Mouse (Mus musculus) embryonic fibroblast, embryonic 13.5 days (primary cell): ENCODE data around the gene Olfr615.

Source experiments
- CTCF ChIP-seq: IDR thresholded peaks from 2 replicates; pipeline ENCODE4 v1.5.1; 2011; ENCODE audit warnings: mild to moderate bottlenecking, control low read depth, low read length, moderate library complexity, borderline replicate concordance; ENCODE audit not compliant: insufficient read depth
- POLR2A ChIP-seq: IDR thresholded peaks from 2 replicates; pipeline ENCODE4 v1.6.1; 2011; ENCODE audit warnings: low read depth, mild to moderate bottlenecking, control low read depth, low read length, moderate library complexity

DNA sequence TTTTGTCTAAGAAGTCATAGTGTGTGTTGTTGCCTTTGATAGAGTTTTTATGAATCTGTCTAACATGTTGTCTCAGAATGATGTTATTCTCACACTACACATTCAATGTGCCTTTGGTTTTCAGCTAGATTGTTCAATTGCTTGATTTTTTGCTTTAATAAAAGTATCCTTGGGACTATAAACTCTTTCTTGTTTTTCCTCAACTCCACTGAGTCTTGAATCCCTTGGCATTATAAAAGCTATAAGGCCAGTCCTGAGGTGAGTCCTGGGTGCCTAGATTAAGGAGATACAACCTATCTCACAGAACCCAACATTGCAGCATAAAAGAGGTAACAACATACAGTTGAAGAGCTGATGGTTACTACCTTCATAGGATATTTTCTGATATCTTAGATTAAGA lies 44.4 kb downstream of the Olfr615 start, which contains the start of gene Olfr619:
- no peak for TF ChIP-seq POLR2A
- no peak for TF ChIP-seq CTCF
